Mouse (Mus musculus) megakaryocyte, embryonic 14.5 days (primary cell): ENCODE measurements around the gene Tmem202. TPM values are rescaled to one million over a fixed set of nuclear protein-coding genes. Genes with fewer than 3 reads are reported as not detected.

Source experiments
- H3K27me3 ChIP-seq: replicated peaks from 2 replicates; pipeline ENCODE3; 2012; ENCODE audit warnings: inconsistent platforms
- H3K36me3 ChIP-seq: replicated peaks from 2 replicates; pipeline ENCODE3; 2012; ENCODE audit warnings: low read length, inconsistent platforms, mixed read lengths
- H3K4me1 ChIP-seq: 2 replicates; pipeline ENCODE4 v1.6.1; 2012; ENCODE audit warnings: inconsistent platforms
- H3K4me3 ChIP-seq: replicated peaks from 2 replicates; pipeline ENCODE3; 2012; ENCODE audit warnings: moderate library complexity, mild to moderate bottlenecking, inconsistent platforms
- H3K9me3 ChIP-seq: 2 replicates; pipeline ENCODE4 v1.6.1; 2012; ENCODE audit warnings: inconsistent platforms
- FLI1 ChIP-seq: IDR thresholded peaks from 2 replicates; pipeline ENCODE4 v1.6.1; 2012; ENCODE audit warnings: low read length, inconsistent platforms, mixed read lengths
- GATA1 ChIP-seq: IDR thresholded peaks from 3 replicates; pipeline ENCODE4 v1.6.1; 2012; ENCODE audit warnings: mixed read lengths, low read length, inconsistent platforms, borderline replicate concordance
- polyA plus RNA-seq: library from polyadenylated mRNA; stranded (reverse); fragments of >175 nt; gene quantifications from 2 replicates; pipeline ENCODE4 v1.2.3, GENCODE M21; 2012; ENCODE audit warnings: low replicate concordance; ENCODE audit not compliant: insufficient read depth

Gene Tmem202
- polyA plus RNA-seq, 1 experiment, result 0.11 TPM

GRCm38 (mm10) chr9:59515069-59515468, 24.6 kb downstream of the Tmem202 start:
- TF ChIP-seq GATA1, result no peak
- no peak for TF ChIP-seq FLI1
- H3K9me3 ChIP-seq, result no peaks in the 10 kb centered on the region
- H3K4me3 ChIP-seq, result no peak overlapping the region
- no peaks in the 10 kb centered on the region for H3K36me3 ChIP-seq
- H3K4me1 ChIP-seq, result peaks cover 37% of the 10 kb centered on the region
- H3K27me3 ChIP-seq, result peaks cover 13% of the 10 kb centered on the region

DNA sequence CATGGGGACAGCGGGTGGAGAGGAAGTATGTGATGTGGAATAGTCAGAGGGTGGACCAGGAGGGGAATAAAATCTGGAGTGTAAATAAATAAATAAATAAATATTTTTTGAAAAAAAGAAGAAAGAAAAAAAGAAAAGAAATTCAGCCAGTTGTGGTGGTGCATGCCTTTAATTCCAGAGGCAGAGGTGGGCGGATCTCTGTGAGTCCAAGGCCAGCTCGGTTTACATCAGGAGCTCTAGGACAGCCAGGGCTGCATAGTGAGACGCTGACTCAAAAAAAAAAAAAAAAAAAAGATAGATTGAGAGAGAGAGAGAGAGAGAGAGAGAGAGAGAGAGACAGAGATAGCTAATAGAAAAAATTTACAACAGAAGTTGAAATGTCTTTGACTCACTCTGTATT, 27.3 kb downstream of the Tmem202 start:
- Histone ChIP-seq H3K27me3 (peaks cover 14% of the 10 kb centered on the region), H3K4me1 (peaks cover 21% of the 10 kb centered on the region), H3K36me3 (no peaks in the 10 kb centered on the region), H3K4me3 (no peak overlapping the region), H3K9me3 (peaks cover 4% of the 10 kb centered on the region)
- TF ChIP-seq FLI1, result no peak
- no peak for TF ChIP-seq GATA1

- H3K9me3 ChIP-seq, result peaks cover 10% of the 10 kb centered on the region
- TF ChIP-seq GATA1, result no peak
- no peak for TF ChIP-seq FLI1
- H3K36me3 ChIP-seq, result no peaks in the 10 kb centered on the region
- no peak overlapping the region for H3K4me3 ChIP-seq
- peaks cover 14% of the 10 kb centered on the region for H3K27me3 ChIP-seq
- H3K4me1 ChIP-seq, result 0 out of 2 replicates have a peak, but pooled peaks cover under 1% of the 10 kb centered on the region
Measured at GRCm38 (mm10) chr9:59508146-59508545, 31.5 kb downstream of the Tmem202 start.

DNA sequence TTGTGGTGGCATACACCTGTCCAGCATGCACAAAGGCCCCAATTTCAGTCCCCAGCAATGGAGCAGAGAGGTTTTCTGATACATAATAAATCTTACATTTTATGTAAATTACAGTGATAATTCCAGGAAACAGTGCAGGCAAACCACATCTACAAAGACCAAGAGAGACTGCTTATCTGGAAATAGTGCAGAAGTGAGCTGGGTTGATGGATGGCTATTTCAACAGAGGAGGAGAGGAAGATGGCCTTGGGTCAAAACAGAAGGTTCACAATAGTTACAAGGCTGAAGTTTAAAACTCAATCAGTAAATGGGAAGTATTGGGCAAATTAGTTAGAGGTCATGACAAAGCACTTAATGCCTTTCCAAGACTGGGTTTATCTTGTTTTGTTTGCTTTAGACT, 52.3 kb downstream of the Tmem202 start:
- H3K36me3 ChIP-seq, result no peaks in the 10 kb centered on the region
- H3K4me3 ChIP-seq, result peak overlapping the region; percentile 100
- H3K9me3 ChIP-seq, result no peaks in the 10 kb centered on the region
- TF ChIP-seq FLI1, result no peak
- TF ChIP-seq GATA1, result no peak
- H3K27me3 ChIP-seq, result no peaks in the 10 kb centered on the region
- peaks cover 36% of the 10 kb centered on the region for H3K4me1 ChIP-seq

DNA sequence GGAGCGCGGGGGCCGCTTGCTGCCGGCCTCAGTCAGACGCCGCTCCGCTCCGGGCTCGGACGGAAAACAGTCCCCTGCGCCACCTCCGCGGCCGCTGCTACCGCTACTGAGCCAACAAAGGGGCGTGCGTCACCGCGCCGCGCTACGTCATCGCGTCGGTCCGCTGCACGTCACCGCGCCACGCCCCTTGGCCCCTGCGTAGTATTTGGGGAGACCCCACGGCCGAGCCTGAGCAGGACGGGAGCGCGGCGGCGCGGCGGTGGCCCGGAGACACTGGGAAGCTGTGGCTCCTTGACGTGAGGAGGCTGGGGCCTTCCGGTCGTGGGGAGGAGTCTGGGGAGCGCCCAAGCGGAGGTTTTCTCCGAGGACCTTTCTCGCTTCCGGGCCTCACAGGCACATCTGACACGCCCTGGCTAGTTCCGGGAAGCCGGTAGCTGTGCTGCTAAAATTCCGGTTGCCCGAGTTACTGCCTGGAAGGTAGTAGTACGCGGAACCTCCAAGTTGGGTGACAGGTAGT, 53.0 kb downstream of the Tmem202 start, which contains the start of gene Arih1:
TSS of gene Arih1 (minus strand) at position 70 of the 517 bp plus-strand sequence.
- Histone ChIP-seq H3K36me3 (no peaks in the 10 kb centered on the region), H3K4me1 (peaks cover 42% of the 10 kb centered on the region), H3K9me3 (no peaks in the 10 kb centered on the region), H3K4me3 (peak within 1 kb of the TSS; percentile 100), H3K27me3 (no peaks in the 10 kb centered on the region)
- no peak for TF ChIP-seq GATA1
- peak; percentile 63 for TF ChIP-seq FLI1

DNA sequence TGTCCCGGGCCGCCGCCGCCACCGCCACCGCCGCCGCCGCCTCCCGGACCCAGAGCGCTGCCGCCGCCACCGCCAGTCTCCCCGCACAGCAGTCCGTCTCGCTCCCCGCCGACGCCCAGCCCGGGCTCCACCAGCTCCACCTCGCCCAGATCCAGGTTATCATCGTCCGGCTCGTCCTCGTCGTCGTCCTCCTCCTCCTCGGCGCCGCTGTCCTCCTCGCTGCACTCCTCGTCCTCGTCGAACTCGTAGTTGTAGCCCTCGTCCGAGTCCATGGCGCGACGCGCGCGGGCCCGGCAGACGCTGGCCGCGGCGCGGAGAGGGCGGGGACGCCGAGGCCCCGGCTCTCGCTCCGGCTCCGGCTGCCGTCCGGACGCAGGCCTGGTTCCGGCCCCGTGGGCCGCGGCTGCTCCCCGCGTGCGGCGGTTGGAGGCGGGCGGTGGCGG, 53.5 kb downstream of the Tmem202 start:
- Histone ChIP-seq H3K4me1 (peaks cover 39% of the 10 kb centered on the region), H3K9me3 (no peaks in the 10 kb centered on the region)
- TF ChIP-seq GATA1 (no peak), FLI1 (no peak)

GRCm38 (mm10) chr9:59485511-59486075, 54.1 kb downstream of the Tmem202 start:
- Histone ChIP-seq H3K27me3 (no peaks in the 10 kb centered on the region), H3K4me1 (peaks cover 41% of the 10 kb centered on the region), H3K9me3 (no peaks in the 10 kb centered on the region), H3K36me3 (peaks cover 5% of the 10 kb centered on the region), H3K4me3 (peak overlapping the region; percentile 100)
- no peak for TF ChIP-seq FLI1
- no peak for TF ChIP-seq GATA1

More for the DNA sequence above, 53.5 kb downstream of the Tmem202 start:
- H3K4me3 ChIP-seq, result peak overlapping the region; percentile 100
- H3K36me3 ChIP-seq, result peaks cover under 1% of the 10 kb centered on the region
- no peaks in the 10 kb centered on the region for H3K27me3 ChIP-seq

- no peaks in the 10 kb centered on the region for H3K27me3 ChIP-seq
- no peaks in the 10 kb centered on the region for H3K9me3 ChIP-seq
- peak overlapping the region; percentile 100 for H3K4me3 ChIP-seq
- H3K36me3 ChIP-seq, result peaks cover 9% of the 10 kb centered on the region
- TF ChIP-seq GATA1 (no peak), FLI1 (no peak)
- peaks cover 48% of the 10 kb centered on the region for H3K4me1 ChIP-seq
Measured at GRCm38 (mm10) chr9:59484760-59485159, 54.9 kb downstream of the Tmem202 start.

GRCm38 (mm10) chr9:59482419-59482818, 57.2 kb downstream of the Tmem202 start:
- TF ChIP-seq FLI1 (no peak), GATA1 (no peak)
- Histone ChIP-seq H3K27me3 (no peaks in the 10 kb centered on the region), H3K36me3 (peaks cover 20% of the 10 kb centered on the region), H3K4me1 (peaks cover 57% of the 10 kb centered on the region), H3K9me3 (no peaks in the 10 kb centered on the region), H3K4me3 (peak overlapping the region; percentile 100)

- no peaks in the 10 kb centered on the region for H3K9me3 ChIP-seq
- H3K36me3 ChIP-seq, result peaks cover 57% of the 10 kb centered on the region
- peaks cover 79% of the 10 kb centered on the region for H3K4me1 ChIP-seq
- H3K4me3 ChIP-seq, result no peak overlapping the region
- no peaks in the 10 kb centered on the region for H3K27me3 ChIP-seq
- TF ChIP-seq FLI1 (no peak), GATA1 (no peak)
Measured at GRCm38 (mm10) chr9:59476617-59477016, 63.0 kb downstream of the Tmem202 start.

DNA sequence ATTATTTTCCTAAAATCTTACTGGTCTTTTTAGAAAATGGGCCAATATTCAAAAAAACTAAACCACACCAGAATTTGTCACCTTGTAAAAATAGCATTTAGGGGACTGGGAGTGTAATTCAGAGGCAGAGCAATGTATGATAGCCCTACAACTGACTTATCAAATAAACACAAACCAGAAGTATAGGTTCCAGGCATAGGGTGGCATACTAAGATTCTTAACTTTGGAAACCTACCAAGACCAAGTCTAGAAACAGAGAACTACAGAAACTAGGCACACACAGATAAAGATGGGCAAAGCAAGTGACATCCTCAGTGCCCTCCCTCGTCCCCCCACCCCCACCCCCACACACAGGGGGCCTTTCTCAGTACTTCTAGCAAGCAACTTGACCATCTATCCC, 64.8 kb downstream of the Tmem202 start:
- TF ChIP-seq FLI1 (no peak), GATA1 (no peak)
- Histone ChIP-seq H3K9me3 (no peaks in the 10 kb centered on the region), H3K4me3 (no peak overlapping the region), H3K4me1 (peaks cover 77% of the 10 kb centered on the region), H3K36me3 (peaks cover 55% of the 10 kb centered on the region), H3K27me3 (no peaks in the 10 kb centered on the region)
